Mouse (Mus musculus) brain, embryonic 18.5 days (tissue): Measurements from ENCODE around the gene Clpb.

Experiments used
- DNase-seq: peaks from one replicate; pipeline ENCODE4 v3.0.0-alpha.2; 2012; ENCODE audit warnings: low read depth, low spot score

The Clpb gene

GRCm38 (mm10) chr7:101676033-101676761, 12.8 kb downstream of the Clpb start:
- no peak for DNase-seq

GRCm38 (mm10) chr7:101676762-101677308, 13.4 kb downstream of the Clpb start:
- DNase-seq: no peak

GRCm38 (mm10) chr7:101679591-101679990, 16.2 kb downstream of the Clpb start:
- DNase-seq: no peak

GRCm38 (mm10) chr7:101680961-101681360, 17.5 kb downstream of the Clpb start:
- no peak for DNase-seq

- DNase-seq: no peak
Measured at GRCm38 (mm10) chr7:101681565-101682071, 18.2 kb downstream of the Clpb start.

- no peak for DNase-seq
Measured at GRCm38 (mm10) chr7:101682886-101683285, 19.5 kb downstream of the Clpb start.

- DNase-seq: no peak
Measured at GRCm38 (mm10) chr7:101683976-101684630, 20.7 kb downstream of the Clpb start.

- no peak for DNase-seq
Measured at GRCm38 (mm10) chr7:101684671-101685070, 21.2 kb downstream of the Clpb start.

- no peak for DNase-seq
Measured at GRCm38 (mm10) chr7:101687144-101687543, 23.7 kb downstream of the Clpb start.

GRCm38 (mm10) chr7:101690471-101690870, 27.0 kb downstream of the Clpb start:
- DNase-seq: no peak

GRCm38 (mm10) chr7:101691863-101692262, 28.4 kb downstream of the Clpb start:
- no peak for DNase-seq

- DNase-seq: no peak
Measured at GRCm38 (mm10) chr7:101692446-101692845, 29.0 kb downstream of the Clpb start.

GRCm38 (mm10) chr7:101695483-101695882, 32.0 kb downstream of the Clpb start:
- no peak for DNase-seq

GRCm38 (mm10) chr7:101696931-101697723, 33.7 kb downstream of the Clpb start:
- DNase-seq: no peak

- no peak for DNase-seq
Measured at GRCm38 (mm10) chr7:101700296-101700695, 36.9 kb downstream of the Clpb start.

- no peak for DNase-seq
Measured at GRCm38 (mm10) chr7:101702706-101703105, 39.3 kb downstream of the Clpb start.

- no peak for DNase-seq
Measured at GRCm38 (mm10) chr7:101709586-101709985, 46.2 kb downstream of the Clpb start.

- DNase-seq: no peak
Measured at GRCm38 (mm10) chr7:101710236-101710635, 46.8 kb downstream of the Clpb start.

GRCm38 (mm10) chr7:101713828-101714400, 50.5 kb downstream of the Clpb start:
- DNase-seq: no peak

GRCm38 (mm10) chr7:101715041-101715551, 51.7 kb downstream of the Clpb start:
- no peak for DNase-seq

GRCm38 (mm10) chr7:101720356-101720755, 56.9 kb downstream of the Clpb start:
- DNase-seq: no peak
